25 mouse cellular contexts compared by ENCODE assay signal in genomic region chr16:58649979-58650378, GRCm38 (mm10). TPM values are rescaled to one million over a fixed set of nuclear protein-coding genes. Genes with fewer than 3 reads are reported as not detected.
DNase-seq lines count a peak whose midpoint lies in the region; ATAC-seq lines count a peak whose summit lies in the region.
"Had no signal": no experiment of that assay in that cellular context is flagged by ENCODE, and none has a peak within 500 bp of the region (broad histone marks: within the 10 kb centered on the region; RNA-seq: fewer than 3 reads in every experiment).

No protein-coding gene starts in this region.

- H3K9ac ChIP-seq in midbrain, embryonic 11.5 days (ENCODE audit: low read length) = no peak overlapping the region
- no peak overlapping the region for H3K9ac ChIP-seq in midbrain, embryonic 13.5 days (replicated peaks)
- H3K9ac ChIP-seq: embryonic facial prominence, embryonic 12.5 days; forebrain, embryonic 13.5 days; forebrain, embryonic 15.5 days had no signal

- intact Hi-C loops in heart, postnatal 36 days (cut with DNase I) = no loop called here

- no peak overlapping the region for H3K4me3 ChIP-seq in midbrain, embryonic 11.5 days (ENCODE audit: low read depth, low read length)
- no peak overlapping the region for H3K4me3 ChIP-seq in midbrain, embryonic 13.5 days (replicated peaks)
- H3K4me3 ChIP-seq: embryonic facial prominence, embryonic 10.5 days; embryonic facial prominence, embryonic 12.5 days; forebrain, embryonic 13.5 days; forebrain, embryonic 15.5 days had no signal

- H3K4me1 ChIP-seq in midbrain, embryonic 11.5 days (ENCODE audit: control insufficient read depth, insufficient read depth, low read length) = no peaks in the 10 kb centered on the region
- H3K4me1 ChIP-seq in midbrain, embryonic 13.5 days (replicated peaks) = no peaks in the 10 kb centered on the region
- H3K4me1 ChIP-seq: embryonic facial prominence, embryonic 10.5 days; embryonic facial prominence, embryonic 12.5 days; forebrain, embryonic 13.5 days; forebrain, embryonic 15.5 days had no signal

- no peak for ATAC-seq in midbrain, embryonic 11.5 days (ENCODE audit: low FRiP score)
- ATAC-seq in midbrain, embryonic 13.5 days = no peak
- ATAC-seq: forebrain, embryonic 13.5 days; forebrain, embryonic 15.5 days had no signal

- no peak overlapping the region for H3K4me2 ChIP-seq in midbrain, embryonic 11.5 days
- no peak overlapping the region for H3K4me2 ChIP-seq in midbrain, embryonic 13.5 days (replicated peaks)
- H3K4me2 ChIP-seq: embryonic facial prominence, embryonic 12.5 days; forebrain, embryonic 13.5 days; forebrain, embryonic 15.5 days had no signal

- no peaks in the 10 kb centered on the region for H3K9me3 ChIP-seq in midbrain, embryonic 11.5 days (ENCODE audit: control insufficient read depth, low read length)
- H3K9me3 ChIP-seq in midbrain, embryonic 13.5 days = no peaks in the 10 kb centered on the region
- H3K9me3 ChIP-seq: embryonic facial prominence, embryonic 10.5 days; embryonic facial prominence, embryonic 12.5 days; forebrain, embryonic 13.5 days; forebrain, embryonic 15.5 days had no signal

- WGBS in midbrain, embryonic 11.5 days = 96% methylated on average over 10 of the region's 10 CpGs
- WGBS in midbrain, embryonic 13.5 days = 95% methylated on average over 10 of the region's 10 CpGs

- no peaks in the 10 kb centered on the region for H3K36me3 ChIP-seq in midbrain, embryonic 11.5 days (ENCODE audit: control insufficient read depth, insufficient read depth, low read length)
- H3K36me3 ChIP-seq in midbrain, embryonic 13.5 days = no peaks in the 10 kb centered on the region
- H3K36me3 ChIP-seq: embryonic facial prominence, embryonic 10.5 days; embryonic facial prominence, embryonic 12.5 days; forebrain, embryonic 15.5 days had no signal

- H3K27me3 ChIP-seq in midbrain, embryonic 11.5 days (ENCODE audit: control insufficient read depth, insufficient read depth, low read length) = no peaks in the 10 kb centered on the region
- no peaks in the 10 kb centered on the region for H3K27me3 ChIP-seq in midbrain, embryonic 13.5 days
- H3K27me3 ChIP-seq: embryonic facial prominence, embryonic 12.5 days; forebrain, embryonic 13.5 days; forebrain, embryonic 15.5 days had no signal

- no peak overlapping the region for H3K27ac ChIP-seq in midbrain, embryonic 11.5 days (ENCODE audit: low read depth, low read length)
- no peak overlapping the region for H3K27ac ChIP-seq in midbrain, embryonic 13.5 days
- H3K27ac ChIP-seq: embryonic facial prominence, embryonic 10.5 days; embryonic facial prominence, embryonic 12.5 days; forebrain, embryonic 13.5 days; forebrain, embryonic 15.5 days had no signal

- peak; percentile 50 for DNase-seq in heart, adult 11 months
- no peak for DNase-seq in heart, postnatal 36 days
- DNase-seq in midbrain, embryonic 11.5 days (ENCODE audit: low spot score, missing footprints) = peak; percentile 19
- DNase-seq in brain, adult 2 months (ENCODE audit: low read depth, low spot score) = peak; percentile 42
- DNase-seq in testis, postnatal 10 days (ENCODE audit: low spot score) = no peak
- DNase-seq: adrenal gland, adult 2 months; adrenal gland, postnatal 10 days; adrenal gland, postnatal 25 days; cerebellum, adult 11-12 months; cerebellum, adult 2 months; cerebellum, adult 9-10 months; cerebellum, postnatal 10 days; cerebellum, postnatal 25 days had no signal

RNA-seq across cellular contexts. Expression of gene E330017A01Rik, which starts 11.4 kb away (rescaled TPM):
- total RNA-seq in heart, postnatal 36 days (2021) = not detected
- not detected in 2 replicates for polyA plus RNA-seq in midbrain, embryonic 11.5 days (2014; fragmentation: Nextera tagmentation; extraction: Ambion mirVana)
- not detected in 2 replicates for polyA plus RNA-seq in midbrain, embryonic 13.5 days (2015; fragmentation: Nextera tagmentation; extraction: Ambion mirVana)
- total RNA-seq: adrenal gland, adult 2 months; adrenal gland, postnatal 10 days; adrenal gland, postnatal 25 days; adrenal gland, postnatal 4 days; ES-E14 had no signal
- polyA plus RNA-seq: adrenal gland, adult 2 months; C2C12; cerebellum, adult 2 months; cortical plate, adult 2 months; embryonic facial prominence, embryonic 10.5 days; embryonic facial prominence, embryonic 12.5 days; embryonic facial prominence, embryonic 14.5 days; forebrain, embryonic 11.5 days; forebrain, embryonic 13.5 days; forebrain, embryonic 15.5 days had no signal

RNA-seq across cellular contexts. Expression of gene Cpox, which starts 20.1 kb away (rescaled TPM):
- total RNA-seq in heart, postnatal 36 days (2021) = 10 to 100 TPM; 39.8 to 40.0 TPM
- 16.7 and 17.6 TPM in 2 replicates for polyA plus RNA-seq in midbrain, embryonic 11.5 days (2014; fragmentation: Nextera tagmentation; extraction: Ambion mirVana)
- polyA plus RNA-seq in midbrain, embryonic 13.5 days (2015; fragmentation: Nextera tagmentation; extraction: Ambion mirVana) = 7.1 and 10.6 TPM in 2 replicates

RNA-seq across cellular contexts. Expression of gene Gm813, which starts 33.2 kb away (rescaled TPM):
- not detected for total RNA-seq in heart, postnatal 36 days (2021)
- polyA plus RNA-seq in midbrain, embryonic 11.5 days (2014; fragmentation: Nextera tagmentation; extraction: Ambion mirVana) = not detected in 2 replicates
- not detected in 2 replicates for polyA plus RNA-seq in midbrain, embryonic 13.5 days (2015; fragmentation: Nextera tagmentation; extraction: Ambion mirVana)
- total RNA-seq: adrenal gland, adult 2 months; adrenal gland, postnatal 10 days; adrenal gland, postnatal 25 days; adrenal gland, postnatal 4 days; ES-E14; MEL had no signal
- polyA plus RNA-seq: adrenal gland, adult 2 months; C2C12; cerebellum, adult 2 months; embryonic facial prominence, embryonic 10.5 days; embryonic facial prominence, embryonic 12.5 days; embryonic facial prominence, embryonic 14.5 days; forebrain, embryonic 11.5 days; forebrain, embryonic 13.5 days; forebrain, embryonic 15.5 days had no signal

Comparison
In these comparisons a context has a peak if more than half of its experiments do, and no peak if none do; other contexts are left out.
1. DNase-seq: peak in heart, adult 11 months (single experiment), midbrain, embryonic 11.5 days (single experiment) and brain, adult 2 months (single experiment); none in heart, postnatal 36 days (0 of 2) and testis, postnatal 10 days (single experiment).